Mouse (Mus musculus) thymus, adult 2 months (tissue): Measurements from ENCODE around the gene Lrrc28.

Experiments used
- CTCF ChIP-seq: fragments of 200-500 bp; IDR thresholded peaks from 2 replicates; pipeline ENCODE4 v1.5.1; 2012; ENCODE audit warnings: mild to moderate bottlenecking, control low read depth, low read length, moderate library complexity, borderline replicate concordance; ENCODE audit not compliant: control insufficient read depth, poor library complexity, insufficient read depth; ENCODE audit errors: extremely low read depth
- POLR2A ChIP-seq: fragments of 200-500 bp; IDR thresholded peaks from 2 replicates; pipeline ENCODE4 v1.6.1; 2012; ENCODE audit warnings: mild to moderate bottlenecking, low read length, control low read depth, moderate library complexity; ENCODE audit not compliant: control insufficient read depth, poor library complexity, insufficient read depth; ENCODE audit errors: extremely low read depth

- TF ChIP-seq CTCF (no peak), POLR2A (no peak)
Observed at GRCm38 (mm10) chr7:67622151-67622550, 22.9 kb downstream of the Lrrc28 start.
